Mouse (Mus musculus): ENCODE results near the gene Tstd3. TPM values are rescaled to one million over a fixed set of nuclear protein-coding genes. Genes with fewer than 3 reads are reported as not detected.
"Not testable (repeated sequence)": the region's sequence is repeated elsewhere in the genome, so short reads cannot be mapped to it uniquely, and the experiment has no call there.

Gene Tstd3
- polyA plus RNA-seq, 1 experiment from 2014 or later = 27.1 TPM

GRCm38 (mm10) chr4:21763827-21764226 is 3.2 kb downstream of the Tstd3 start:
- no peaks in the 10 kb centered on the region for H3K4me1 ChIP-seq (replicated peaks; ENCODE audit: control insufficient read depth, insufficient read depth, low read length)
- H3K27ac ChIP-seq (ENCODE audit: low read depth, low read length) = no peak overlapping the region
- ATAC-seq (replicated peaks; ENCODE audit: low FRiP score) (no peak), DNase-seq (ENCODE audit: low spot score) (no peak)
- WGBS = 74% methylated on average over 4 of the region's 4 CpGs
- H3K4me3 ChIP-seq (ENCODE audit: low read depth, low read length) = no peak overlapping the region
- H3K9me3 ChIP-seq (ENCODE audit: control insufficient read depth, low read length) = 0 out of 2 replicates have a peak, but pooled peaks cover 2% of the 10 kb centered on the region
- H3K4me2 ChIP-seq = no peak overlapping the region
- H3K36me3 ChIP-seq (ENCODE audit: control insufficient read depth, insufficient read depth, low read length) = peaks cover 4% of the 10 kb centered on the region; the same call in 1 of the 2 replicates
- no peak overlapping the region for H3K9ac ChIP-seq (ENCODE audit: low read depth, low read length)
- no peaks in the 10 kb centered on the region for H3K27me3 ChIP-seq (replicated peaks; ENCODE audit: control insufficient read depth, insufficient read depth, low read length)

GRCm38 (mm10) chr4:21761416-21762160 is 5.4 kb downstream of the Tstd3 start:
- H3K27me3 ChIP-seq (replicated peaks; ENCODE audit: control insufficient read depth, insufficient read depth, low read length) = no peaks in the 10 kb centered on the region
- no peak overlapping the region for H3K9ac ChIP-seq (ENCODE audit: low read depth, low read length)
- peaks cover 4% of the 10 kb centered on the region; the same call in 1 of the 2 replicates for H3K36me3 ChIP-seq (ENCODE audit: control insufficient read depth, insufficient read depth, low read length)
- no peaks in the 10 kb centered on the region for H3K4me1 ChIP-seq (replicated peaks; ENCODE audit: control insufficient read depth, insufficient read depth, low read length)
- DNase-seq (ENCODE audit: low spot score) (no peak), ATAC-seq (replicated peaks; ENCODE audit: low FRiP score) (no peak)
- H3K27ac ChIP-seq (ENCODE audit: low read depth, low read length) = no peak overlapping the region
- WGBS = 87% methylated on average over 9 of the region's 9 CpGs
- no peak overlapping the region for H3K4me3 ChIP-seq (ENCODE audit: low read depth, low read length)
- no peak overlapping the region for H3K4me2 ChIP-seq
- H3K9me3 ChIP-seq (ENCODE audit: control insufficient read depth, low read length) = 0 out of 2 replicates have a peak, but pooled peaks cover 3% of the 10 kb centered on the region

- ATAC-seq (replicated peaks; ENCODE audit: low FRiP score) (no peak), DNase-seq (ENCODE audit: low spot score) (no peak)
- 0 out of 2 replicates have a peak, but pooled peaks cover 3% of the 10 kb centered on the region for H3K9me3 ChIP-seq (ENCODE audit: control insufficient read depth, low read length)
- no peak overlapping the region for H3K4me3 ChIP-seq (ENCODE audit: low read depth, low read length)
- H3K27ac ChIP-seq (ENCODE audit: low read depth, low read length) = no peak overlapping the region
- H3K36me3 ChIP-seq (ENCODE audit: control insufficient read depth, insufficient read depth, low read length) = peaks cover 4% of the 10 kb centered on the region; the same call in 1 of the 2 replicates
- WGBS = 42% methylated on average over 1 of the region's 1 CpGs
- no peak overlapping the region for H3K4me2 ChIP-seq
- H3K4me1 ChIP-seq (replicated peaks; ENCODE audit: control insufficient read depth, insufficient read depth, low read length) = 0 out of 2 replicates have a peak, but pooled peaks cover 6% of the 10 kb centered on the region
- no peak overlapping the region for H3K9ac ChIP-seq (ENCODE audit: low read depth, low read length)
- no peaks in the 10 kb centered on the region for H3K27me3 ChIP-seq (replicated peaks; ENCODE audit: control insufficient read depth, insufficient read depth, low read length)
These were observed 8.2 kb downstream of the Tstd3 start for GRCm38 (mm10) chr4:21758860-21759259.

- Histone ChIP-seq H3K4me2 (no peak overlapping the region), H3K27ac (ENCODE audit: low read depth, low read length) (no peak overlapping the region), H3K4me1 (replicated peaks; ENCODE audit: control insufficient read depth, insufficient read depth, low read length) (0 out of 2 replicates have a peak, but pooled peaks cover 6% of the 10 kb centered on the region), H3K4me3 (ENCODE audit: low read depth, low read length) (no peak overlapping the region), H3K27me3 (replicated peaks; ENCODE audit: control insufficient read depth, insufficient read depth, low read length) (no peaks in the 10 kb centered on the region), H3K9me3 (ENCODE audit: control insufficient read depth, low read length) (0 out of 2 replicates have a peak, but pooled peaks cover 3% of the 10 kb centered on the region), H3K9ac (ENCODE audit: low read depth, low read length) (no peak overlapping the region), H3K36me3 (ENCODE audit: control insufficient read depth, insufficient read depth, low read length) (peaks cover 4% of the 10 kb centered on the region; the same call in 1 of the 2 replicates)
- WGBS = 54% methylated on average over 4 of the region's 4 CpGs
- ATAC-seq (replicated peaks; ENCODE audit: low FRiP score) (peak; percentile 79), DNase-seq (ENCODE audit: low spot score) (peak; percentile 32)
These were observed 11.8 kb downstream of the Tstd3 start for GRCm38 (mm10) chr4:21755123-21755789.

GRCm38 (mm10) chr4:21745723-21746122 is 21.3 kb downstream of the Tstd3 start:
- no peak overlapping the region for H3K9ac ChIP-seq (ENCODE audit: low read depth, low read length)
- H3K27ac ChIP-seq (ENCODE audit: low read depth, low read length) = no peak overlapping the region
- no peaks in the 10 kb centered on the region for H3K9me3 ChIP-seq (ENCODE audit: control insufficient read depth, low read length)
- H3K4me3 ChIP-seq (ENCODE audit: low read depth, low read length) = no peak overlapping the region
- no peaks in the 10 kb centered on the region for H3K27me3 ChIP-seq (replicated peaks; ENCODE audit: control insufficient read depth, insufficient read depth, low read length)
- H3K4me2 ChIP-seq = no peak overlapping the region
- WGBS = 76% methylated on average over 5 of the region's 5 CpGs
- no peaks in the 10 kb centered on the region for H3K4me1 ChIP-seq (replicated peaks; ENCODE audit: control insufficient read depth, insufficient read depth, low read length)
- H3K36me3 ChIP-seq (ENCODE audit: control insufficient read depth, insufficient read depth, low read length) = no peaks in the 10 kb centered on the region
- ATAC-seq (replicated peaks; ENCODE audit: low FRiP score) (no peak), DNase-seq (ENCODE audit: low spot score) (no peak)

- not testable (repeated sequence) for H3K9ac ChIP-seq (ENCODE audit: low read depth, low read length); H3K4me2 ChIP-seq; H3K36me3 ChIP-seq (ENCODE audit: control insufficient read depth, insufficient read depth, low read length); ATAC-seq (replicated peaks; ENCODE audit: low FRiP score); H3K27me3 ChIP-seq (replicated peaks; ENCODE audit: control insufficient read depth, insufficient read depth, low read length); DNase-seq (ENCODE audit: low spot score); H3K4me1 ChIP-seq (replicated peaks; ENCODE audit: control insufficient read depth, insufficient read depth, low read length); H3K4me3 ChIP-seq (ENCODE audit: low read depth, low read length); H3K9me3 ChIP-seq (ENCODE audit: control insufficient read depth, low read length); H3K27ac ChIP-seq (ENCODE audit: low read depth, low read length)
- WGBS = 89% methylated on average over 8 of the region's 8 CpGs
These were observed 22.9 kb downstream of the Tstd3 start for GRCm38 (mm10) chr4:21744142-21744541.

GRCm38 (mm10) chr4:21739169-21739568 is 27.8 kb downstream of the Tstd3 start:
- no peak overlapping the region for H3K27ac ChIP-seq (ENCODE audit: low read depth, low read length)
- H3K9ac ChIP-seq (ENCODE audit: low read depth, low read length) = no peak overlapping the region
- no peak overlapping the region for H3K4me3 ChIP-seq (ENCODE audit: low read depth, low read length)
- 85% methylated on average over 4 of the region's 4 CpGs for WGBS
- no peaks in the 10 kb centered on the region for H3K4me1 ChIP-seq (replicated peaks; ENCODE audit: control insufficient read depth, insufficient read depth, low read length)
- DNase-seq (ENCODE audit: low spot score) (no peak), ATAC-seq (replicated peaks; ENCODE audit: low FRiP score) (no peak)
- H3K36me3 ChIP-seq (ENCODE audit: control insufficient read depth, insufficient read depth, low read length) = no peaks in the 10 kb centered on the region
- H3K27me3 ChIP-seq (replicated peaks; ENCODE audit: control insufficient read depth, insufficient read depth, low read length) = no peaks in the 10 kb centered on the region
- no peak overlapping the region for H3K4me2 ChIP-seq
- no peaks in the 10 kb centered on the region for H3K9me3 ChIP-seq (ENCODE audit: control insufficient read depth, low read length)

- H3K36me3 ChIP-seq (ENCODE audit: control insufficient read depth, insufficient read depth, low read length) = no peaks in the 10 kb centered on the region; the same call in 1 of the 2 replicates
- peak within 1 kb of the TSS; percentile 76 for H3K4me2 ChIP-seq
- H3K4me3 ChIP-seq (ENCODE audit: low read depth, low read length) = peak within 1 kb of the TSS; percentile 90
- DNase-seq (ENCODE audit: low spot score) = peak; percentile 91
- H3K9ac ChIP-seq (ENCODE audit: low read depth, low read length) = peak within 1 kb of the TSS; percentile 87
- H3K4me1 ChIP-seq (replicated peaks; ENCODE audit: control insufficient read depth, insufficient read depth, low read length) = no peaks in the 10 kb centered on the region
- peak; percentile 99 for ATAC-seq (replicated peaks; ENCODE audit: low FRiP score)
- no peaks in the 10 kb centered on the region for H3K27me3 ChIP-seq (replicated peaks; ENCODE audit: control insufficient read depth, insufficient read depth, low read length)
- H3K27ac ChIP-seq (ENCODE audit: low read depth, low read length) = peak within 1 kb of the TSS; percentile 78
- under 1% methylated on average over 37 of the region's 37 CpGs for WGBS
- no peaks in the 10 kb centered on the region for H3K9me3 ChIP-seq (ENCODE audit: control insufficient read depth, low read length)
These were observed 39.3 kb downstream of the Tstd3 start, which contains the start of gene Ccnc for GRCm38 (mm10) chr4:21727615-21728165. Gene Ccnc, plus strand, starts transcription at chr4:21727701.

All from liver, embryonic 11.5 days (tissue).